Mouse (Mus musculus) macrophage (primary cell): ENCODE results near the gene Pkmyt1. TPM values are rescaled to one million over a fixed set of nuclear protein-coding genes. Genes with fewer than 3 reads are reported as not detected.

ENCODE experiments used
- H3K27ac ChIP-seq: fragments of 350-480 bp; formaldehyde crosslinking; 2 replicates; pipeline ENCODE4 v1.9.0; 2021
- H3K36me3 ChIP-seq: fragments of 350-480 bp; formaldehyde crosslinking; 2 replicates; pipeline ENCODE4 v1.9.0; 2021; ENCODE audit errors: inconsistent target
- H3K4me3 ChIP-seq: fragments of 350-480 bp; formaldehyde crosslinking; 2 replicates; pipeline ENCODE4 v1.9.0; 2021; ENCODE audit errors: inconsistent target
- H3K79me2 ChIP-seq: fragments of 350-480 bp; formaldehyde crosslinking; 2 replicates; pipeline ENCODE4 v1.9.0; 2021; ENCODE audit errors: inconsistent target
- WGBS: methylation state at CpG from one replicate; pipeline ENCODE4 v1.1.7; 2026; ENCODE audit warnings: inconsistent platforms; ENCODE audit not compliant: missing documents; 5-methylcytosine and 5-hydroxymethylcytosine counted together
- polyA plus RNA-seq: library from polyadenylated mRNA; stranded (reverse); fragments of 250-400 nt; gene quantifications from 3 replicates; pipeline ENCODE4 v1.2.4, GENCODE M21; 2018; ENCODE audit warnings: inconsistent platforms

The Pkmyt1 gene
- polyA plus RNA-seq, 1 experiment from 2014 or later, result 2.7 TPM

GRCm38 (mm10) chr17:23700079-23700478 lies 26.1 kb upstream of the Pkmyt1 start:
- under 1% methylated on average over 28 of the region's 28 CpGs for WGBS
- H3K4me3 ChIP-seq, result no peak overlapping the region
- no peaks in the 10 kb centered on the region for H3K79me2 ChIP-seq
- no peaks in the 10 kb centered on the region for H3K36me3 ChIP-seq
- H3K27ac ChIP-seq, result no peak overlapping the region

GRCm38 (mm10) chr17:23703301-23703700 lies 22.8 kb upstream of the Pkmyt1 start:
- Histone ChIP-seq H3K36me3 (no peaks in the 10 kb centered on the region), H3K27ac (no peak overlapping the region), H3K4me3 (no peak overlapping the region), H3K79me2 (no peaks in the 10 kb centered on the region)
- 90% methylated on average over 9 of the region's 9 CpGs for WGBS

GRCm38 (mm10) chr17:23704741-23705140 lies 21.4 kb upstream of the Pkmyt1 start:
- Histone ChIP-seq H3K79me2 (no peaks in the 10 kb centered on the region), H3K36me3 (no peaks in the 10 kb centered on the region), H3K27ac (no peak overlapping the region), H3K4me3 (no peak overlapping the region)
- 87% methylated on average over 7 of the region's 7 CpGs for WGBS

- 83% methylated on average over 5 of the region's 7 CpGs for whole genome bisulfite sequencing
- H3K4me3 ChIP-seq, result no peak overlapping the region
- H3K27ac ChIP-seq, result no peak overlapping the region
- no peaks in the 10 kb centered on the region for H3K36me3 ChIP-seq
- H3K79me2 ChIP-seq, result no peaks in the 10 kb centered on the region
Observed at GRCm38 (mm10) chr17:23705525-23706104, 20.5 kb upstream of the Pkmyt1 start.

GRCm38 (mm10) chr17:23706212-23706611 lies 19.9 kb upstream of the Pkmyt1 start:
- no peak overlapping the region for H3K4me3 ChIP-seq
- no peak overlapping the region for H3K27ac ChIP-seq
- WGBS, result 6% methylated on average over 3 of the region's 3 CpGs
- H3K79me2 ChIP-seq, result no peaks in the 10 kb centered on the region
- H3K36me3 ChIP-seq, result no peaks in the 10 kb centered on the region

- Histone ChIP-seq H3K4me3 (no peak overlapping the region), H3K79me2 (no peaks in the 10 kb centered on the region), H3K36me3 (no peaks in the 10 kb centered on the region), H3K27ac (no peak overlapping the region)
- 100% methylated on average over 2 of the region's 2 CpGs for WGBS
Observed at GRCm38 (mm10) chr17:23717003-23717402, 9.1 kb upstream of the Pkmyt1 start.

- WGBS, result 33% methylated on average over 1 of the region's 1 CpGs
- no peaks in the 10 kb centered on the region for H3K79me2 ChIP-seq
Observed at GRCm38 (mm10) chr17:23719455-23719854, 6.7 kb upstream of the Pkmyt1 start.

GRCm38 (mm10) chr17:23721886-23722285 lies 4.2 kb upstream of the Pkmyt1 start:
- Histone ChIP-seq H3K27ac (no peak overlapping the region), H3K79me2 (peaks cover under 1% of the 10 kb centered on the region; the same call in 1 of the 2 replicates), H3K36me3 (no peaks in the 10 kb centered on the region), H3K4me3 (no peak overlapping the region)
- WGBS, result 100% methylated on average over 2 of the region's 2 CpGs

More at GRCm38 (mm10) chr17:23719455-23719854, 6.7 kb upstream of the Pkmyt1 start:
- Histone ChIP-seq H3K36me3 (no peaks in the 10 kb centered on the region), H3K4me3 (no peak overlapping the region), H3K27ac (no peak overlapping the region)

GRCm38 (mm10) chr17:23722376-23723125 lies 3.6 kb upstream of the Pkmyt1 start, which contains the start of gene 1520401A03Rik:
Gene 1520401A03Rik, minus strand, starts transcription at chr17:23722783.
- 90% methylated on average over 7 of the region's 7 CpGs for WGBS
- Histone ChIP-seq H3K36me3 (no peaks in the 10 kb centered on the region), H3K27ac (no peak within 1 kb of the TSS), H3K4me3 (no peak within 1 kb of the TSS), H3K79me2 (peaks cover 7% of the 10 kb centered on the region)

GRCm38 (mm10) chr17:23725477-23725876 lies 659 bp upstream of the Pkmyt1 start:
- H3K36me3 ChIP-seq, result no peaks in the 10 kb centered on the region
- H3K79me2 ChIP-seq, result peaks cover 21% of the 10 kb centered on the region
- peak overlapping the region; percentile 55 for H3K4me3 ChIP-seq
- peak overlapping the region; percentile 55 for H3K27ac ChIP-seq
- WGBS, result 43% methylated on average over 4 of the region's 4 CpGs

GRCm38 (mm10) chr17:23726758-23727142 lies 614 bp downstream of the Pkmyt1 start:
- Histone ChIP-seq H3K27ac (peak overlapping the region; percentile 60), H3K4me3 (peak overlapping the region; percentile 47)

GRCm38 (mm10) chr17:23730441-23730840 lies 4.3 kb downstream of the Pkmyt1 start:
- peaks cover 21% of the 10 kb centered on the region for H3K79me2 ChIP-seq
- no peak overlapping the region for H3K4me3 ChIP-seq
- 91% methylated on average over 1 of the region's 1 CpGs for WGBS
- H3K36me3 ChIP-seq, result no peaks in the 10 kb centered on the region
- H3K27ac ChIP-seq, result no peak overlapping the region

More at GRCm38 (mm10) chr17:23726758-23727142, 614 bp downstream of the Pkmyt1 start:
- under 1% methylated on average over 20 of the region's 20 CpGs for WGBS
- Histone ChIP-seq H3K36me3 (no peaks in the 10 kb centered on the region), H3K79me2 (peaks cover 21% of the 10 kb centered on the region)

GRCm38 (mm10) chr17:23734341-23734740 lies 8.2 kb downstream of the Pkmyt1 start:
- no peaks in the 10 kb centered on the region for H3K79me2 ChIP-seq
- 91% methylated on average over 1 of the region's 1 CpGs for WGBS
- no peaks in the 10 kb centered on the region for H3K36me3 ChIP-seq
- no peak overlapping the region for H3K4me3 ChIP-seq
- no peak overlapping the region for H3K27ac ChIP-seq

GRCm38 (mm10) chr17:23737493-23738445 lies 11.6 kb downstream of the Pkmyt1 start:
- Histone ChIP-seq H3K36me3 (no peaks in the 10 kb centered on the region), H3K79me2 (no peaks in the 10 kb centered on the region), H3K27ac (no peak overlapping the region), H3K4me3 (no peak overlapping the region)
- 95% methylated on average over 13 of the region's 15 CpGs for WGBS
